Mouse (Mus musculus) midbrain, embryonic 16.5 days (tissue): ENCODE measurements around the gene Rab1a. TPM values are rescaled to one million over a fixed set of nuclear protein-coding genes. Genes with fewer than 3 reads are reported as not detected.
"Not testable (repeated sequence)": the region's sequence is repeated elsewhere in the genome, so short reads cannot be mapped to it uniquely, and the experiment has no call there.

Experiments used
- ATAC-seq: fragments of 200-750 bp; cut with Nextera tagmentation; 2 replicates; pipeline ENCODE4 v1.8.0; 2017; ENCODE audit warnings: moderate TSS enrichment
- H3K27ac ChIP-seq: fragments of 300-500 bp; sonication (generic); 2 replicates; pipeline ENCODE4 v1.5.1; 2014; ENCODE audit warnings: mild to moderate bottlenecking, low read length, mixed read lengths
- H3K27me3 ChIP-seq: fragments of 300-500 bp; sonication (generic); 2 replicates; pipeline ENCODE4 v1.6.1; 2014; ENCODE audit warnings: low read depth, low read length, mixed read lengths; ENCODE audit not compliant: control insufficient read depth, insufficient read depth
- H3K36me3 ChIP-seq: fragments of 300-500 bp; sonication (generic); 2 replicates; pipeline ENCODE4 v1.6.1; 2014; ENCODE audit warnings: mild to moderate bottlenecking, low read length, moderate library complexity, mixed read lengths; ENCODE audit not compliant: control insufficient read depth, insufficient read depth
- H3K4me1 ChIP-seq: fragments of 300-500 bp; sonication (generic); 2 replicates; pipeline ENCODE4 v1.6.1; 2014; ENCODE audit warnings: mild to moderate bottlenecking, low read length, mixed read lengths; ENCODE audit not compliant: control insufficient read depth, insufficient read depth
- H3K4me2 ChIP-seq: fragments of 300-500 bp; sonication (generic); 2 replicates; pipeline ENCODE4 v1.6.1; 2014; ENCODE audit warnings: mild to moderate bottlenecking, low read length, mixed read lengths
- H3K4me3 ChIP-seq: fragments of 300-500 bp; sonication (generic); 2 replicates; pipeline ENCODE4 v1.5.1; 2014; ENCODE audit warnings: low read depth, mild to moderate bottlenecking, low read length, moderate library complexity, mixed read lengths
- H3K9ac ChIP-seq: fragments of 300-500 bp; sonication (generic); 2 replicates; pipeline ENCODE4 v1.6.1; 2014; ENCODE audit warnings: low read depth, low read length, mixed read lengths
- H3K9me3 ChIP-seq: fragments of 300-500 bp; sonication (generic); replicated peaks from 2 replicates; pipeline ENCODE4 v1.6.1; 2014; ENCODE audit warnings: mild to moderate bottlenecking, low read length, mixed read lengths; ENCODE audit not compliant: control insufficient read depth, poor library complexity, severe bottlenecking
- WGBS: fragments of 180-500 bp; shearing (Covaris S2); extraction: QIAGEN DNeasy Blood & Tissue Kit; methylation state at CpG from one replicate; pipeline ENCODE4 v1.1.7; 2014; 5-methylcytosine and 5-hydroxymethylcytosine counted together
- polyA plus RNA-seq: library from polyadenylated mRNA; unstranded; fragments of >200 nt; fragmentation: Nextera tagmentation; extraction: Ambion mirVana; gene quantifications from 2 replicates; pipeline ENCODE4 v1.2.1, GENCODE M21; 2015

Gene Rab1a
- polyA plus RNA-seq, 1 experiment from 2014 or later: 318 TPM

- 79% methylated on average over 2 of the region's 2 CpGs for WGBS
- H3K9me3 ChIP-seq: no peaks in the 10 kb centered on the region
- H3K4me2 ChIP-seq: no peak overlapping the region
- peaks cover 2% of the 10 kb centered on the region; the same call in 1 of the 2 replicates for H3K36me3 ChIP-seq
- no peak for ATAC-seq
- H3K9ac ChIP-seq: no peak overlapping the region
- no peaks in the 10 kb centered on the region for H3K27me3 ChIP-seq
- H3K4me3 ChIP-seq: no peak overlapping the region
- no peak overlapping the region for H3K27ac ChIP-seq
- H3K4me1 ChIP-seq: peaks cover 4% of the 10 kb centered on the region; the same call in 1 of the 2 replicates
Measured at GRCm38 (mm10) chr11:20211838-20212237, 10.6 kb downstream of the Rab1a start.

GRCm38 (mm10) chr11:20214779-20215178 lies 13.5 kb downstream of the Rab1a start:
- H3K9ac ChIP-seq: no peak overlapping the region
- no peak overlapping the region for H3K27ac ChIP-seq
- 83% methylated on average over 1 of the region's 1 CpGs for WGBS
- no peaks in the 10 kb centered on the region for H3K9me3 ChIP-seq
- no peak overlapping the region for H3K4me3 ChIP-seq
- peaks cover 3% of the 10 kb centered on the region; the same call in 1 of the 2 replicates for H3K4me1 ChIP-seq
- H3K4me2 ChIP-seq: no peak overlapping the region
- H3K36me3 ChIP-seq: peaks cover 20% of the 10 kb centered on the region
- no peak for ATAC-seq
- H3K27me3 ChIP-seq: no peaks in the 10 kb centered on the region

- Histone ChIP-seq H3K27me3 (no peaks in the 10 kb centered on the region), H3K27ac (no peak overlapping the region), H3K4me1 (no peaks in the 10 kb centered on the region; the same call in 1 of the 2 replicates), H3K36me3 (peaks cover 22% of the 10 kb centered on the region), H3K9ac (no peak overlapping the region), H3K4me3 (no peak overlapping the region), H3K9me3 (no peaks in the 10 kb centered on the region), H3K4me2 (no peak overlapping the region)
- no peak for ATAC-seq
- WGBS: 88% methylated on average over 4 of the region's 4 CpGs
Measured at GRCm38 (mm10) chr11:20216415-20216814, 15.2 kb downstream of the Rab1a start.

GRCm38 (mm10) chr11:20217227-20217626 lies 16.0 kb downstream of the Rab1a start:
- Histone ChIP-seq H3K9ac (no peak overlapping the region), H3K9me3 (no peaks in the 10 kb centered on the region), H3K4me2 (no peak overlapping the region), H3K27me3 (no peaks in the 10 kb centered on the region), H3K4me3 (no peak overlapping the region), H3K27ac (no peak overlapping the region), H3K36me3 (peaks cover 22% of the 10 kb centered on the region), H3K4me1 (no peaks in the 10 kb centered on the region; the same call in 1 of the 2 replicates)
- no peak for ATAC-seq
- WGBS: 92% methylated on average over 1 of the region's 1 CpGs

- not testable (repeated sequence) for H3K4me1 ChIP-seq, H3K4me2 ChIP-seq, H3K9me3 ChIP-seq, H3K4me3 ChIP-seq, H3K27ac ChIP-seq, H3K27me3 ChIP-seq, ATAC-seq, H3K9ac ChIP-seq
- peaks cover 40% of the 10 kb centered on the region for H3K36me3 ChIP-seq
- 100% methylated on average over 1 of the region's 1 CpGs for WGBS
Measured at GRCm38 (mm10) chr11:20221671-20222070, 20.4 kb downstream of the Rab1a start.

GRCm38 (mm10) chr11:20224196-20224595 lies 23.0 kb downstream of the Rab1a start:
- Histone ChIP-seq H3K4me2 (no peak overlapping the region), H3K9ac (no peak overlapping the region), H3K27ac (no peak overlapping the region), H3K9me3 (no peaks in the 10 kb centered on the region), H3K4me1 (no peaks in the 10 kb centered on the region), H3K4me3 (no peak overlapping the region), H3K27me3 (no peaks in the 10 kb centered on the region), H3K36me3 (peaks cover 25% of the 10 kb centered on the region)
- ATAC-seq: no peak
- 81% methylated on average over 6 of the region's 6 CpGs for WGBS

- no peak overlapping the region for H3K4me2 ChIP-seq
- H3K36me3 ChIP-seq: peaks cover 28% of the 10 kb centered on the region
- H3K27ac ChIP-seq: no peak overlapping the region
- no peak overlapping the region for H3K4me3 ChIP-seq
- H3K9ac ChIP-seq: no peak overlapping the region
- no peaks in the 10 kb centered on the region for H3K4me1 ChIP-seq
- H3K9me3 ChIP-seq: no peaks in the 10 kb centered on the region
- H3K27me3 ChIP-seq: no peaks in the 10 kb centered on the region
- no peak for ATAC-seq
- WGBS: 98% methylated on average over 4 of the region's 4 CpGs
Measured at GRCm38 (mm10) chr11:20225938-20226337, 24.7 kb downstream of the Rab1a start.

- ATAC-seq: no peak
- Histone ChIP-seq H3K36me3 (peaks cover 31% of the 10 kb centered on the region), H3K9ac (no peak overlapping the region), H3K4me3 (no peak overlapping the region), H3K27me3 (no peaks in the 10 kb centered on the region), H3K9me3 (no peaks in the 10 kb centered on the region), H3K4me2 (no peak overlapping the region), H3K27ac (no peak overlapping the region), H3K4me1 (no peaks in the 10 kb centered on the region)
- WGBS: 76% methylated on average over 5 of the region's 5 CpGs
Measured at GRCm38 (mm10) chr11:20228666-20229065, 27.4 kb downstream of the Rab1a start.

GRCm38 (mm10) chr11:20229311-20229710 lies 28.1 kb downstream of the Rab1a start:
- Histone ChIP-seq H3K4me3 (no peak overlapping the region), H3K27me3 (no peaks in the 10 kb centered on the region), H3K9me3 (no peaks in the 10 kb centered on the region), H3K9ac (no peak overlapping the region), H3K27ac (no peak overlapping the region), H3K4me1 (no peaks in the 10 kb centered on the region), H3K36me3 (peaks cover 29% of the 10 kb centered on the region), H3K4me2 (no peak overlapping the region)
- 91% methylated on average over 4 of the region's 4 CpGs for WGBS
- no peak for ATAC-seq
